Mouse (Mus musculus): ENCODE measurements around the gene Jakmip3.

DNA sequence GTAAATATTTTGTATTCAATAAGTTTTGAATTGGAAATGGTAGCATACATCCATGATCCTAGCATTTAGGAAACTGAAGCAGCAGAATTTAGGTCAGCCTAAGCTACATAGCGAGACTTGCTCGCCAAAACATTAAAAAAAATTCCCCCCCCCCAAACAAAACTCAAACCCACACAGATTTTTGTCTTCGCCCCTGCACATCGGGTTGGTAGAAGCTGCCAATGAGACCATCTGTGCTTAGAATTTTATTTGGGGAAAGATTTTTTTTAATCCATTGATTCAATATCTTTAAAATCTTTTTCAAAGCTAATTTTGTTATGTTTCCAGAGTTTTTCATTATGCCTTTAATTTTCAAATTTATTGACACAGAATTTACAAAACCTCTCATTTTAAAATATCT is 12.1 kb upstream of the Jakmip3 start:
- no peak for TF ChIP-seq CTCF (IDR thresholded peaks at IDR 0.05; ENCODE audit: low read depth)
- no peak for TF ChIP-seq EP300 (optimal IDR thresholded peaks at IDR 0.05)

Data from stomach, postnatal 0 days (tissue).